8 mouse cellular contexts compared by ENCODE assay signal in the genomic region with DNA sequence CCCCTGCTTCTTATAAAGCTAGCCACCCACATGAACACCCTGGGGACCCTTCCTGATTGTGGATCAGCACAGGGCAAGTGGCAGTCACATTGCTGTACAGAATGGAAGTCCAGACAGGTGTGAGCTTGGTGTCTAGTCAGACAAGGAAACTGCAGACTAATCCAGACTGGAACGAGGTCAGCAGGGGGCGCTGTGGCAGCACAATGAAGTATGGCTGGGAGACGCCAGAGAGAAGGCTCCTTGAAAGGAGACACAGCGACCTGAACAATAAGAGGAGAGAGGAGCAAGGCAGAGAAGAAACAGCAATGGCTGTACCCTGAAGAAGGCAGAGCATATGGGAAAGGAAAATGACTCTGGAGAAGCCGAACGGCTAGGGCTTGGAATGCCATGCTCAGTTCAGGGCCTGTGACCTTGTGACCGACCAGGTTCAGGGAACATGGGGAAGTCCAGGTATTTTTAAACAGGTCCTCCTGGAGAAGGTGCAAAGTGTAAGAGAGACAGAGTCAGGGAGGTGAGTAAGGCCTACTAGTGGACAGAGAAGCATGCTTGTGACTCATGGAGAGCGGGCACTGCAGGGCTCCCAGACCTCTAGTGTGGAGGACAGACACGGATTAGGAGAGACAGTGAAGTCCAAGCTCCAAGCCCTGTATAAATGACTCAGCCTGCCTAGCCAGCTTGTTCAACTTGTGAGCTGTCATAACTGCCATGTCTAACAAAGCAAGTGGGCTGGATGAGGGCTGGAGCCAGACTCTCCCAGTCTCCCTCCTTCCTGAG.
DNase-seq lines count a peak whose midpoint lies in the region; ATAC-seq lines count a peak whose summit lies in the region.

No protein-coding gene starts in this region.

- H3K4me2 ChIP-seq in intestine, embryonic 14.5 days (ENCODE audit: low read length): no peak overlapping the region

- ATAC-seq in activated CD4-positive, CD25-positive, alpha-beta regulatory T cell, adult 4 months: peak; percentile 76
- no peak for ATAC-seq in intestine, embryonic 14.5 days (replicated peaks; ENCODE audit: low FRiP score, low TSS enrichment, low read depth)

- no peak overlapping the region for H3K27ac ChIP-seq in intestine, embryonic 14.5 days (ENCODE audit: low read depth)

- H3K36me3 ChIP-seq in intestine, embryonic 14.5 days (ENCODE audit: control insufficient read depth, insufficient read depth, low read length): no peaks in the 10 kb centered on the region

- H3K9me3 ChIP-seq in intestine, embryonic 14.5 days (ENCODE audit: control insufficient read depth, low read length): no peaks in the 10 kb centered on the region

- no peaks in the 10 kb centered on the region for H3K27me3 ChIP-seq in intestine, embryonic 14.5 days (replicated peaks; ENCODE audit: control insufficient read depth, insufficient read depth, low read length)

- 43% methylated on average over 9 of the region's 9 CpGs for WGBS in intestine, embryonic 14.5 days

- no peak overlapping the region for H3K4me3 ChIP-seq in intestine, embryonic 14.5 days (ENCODE audit: low read depth, low read length)

- peak; percentile 83 to 90 for DNase-seq in cerebellum, postnatal 25 days
- peak; percentile 76 for DNase-seq in gastrocnemius, adult 18-20 months (ENCODE audit: low spot score)
- DNase-seq in intestine, embryonic 14.5 days (ENCODE audit: low spot score): peak; percentile 91
- peak; percentile 22 to 83 for DNase-seq in left cerebral cortex, adult 9 months (ENCODE audit: low spot score in 2 of 2)
- DNase-seq in mesoderm, embryonic 11.5 days (ENCODE audit: low read depth, low spot score): peak; percentile 65
- DNase-seq in skeletal muscle tissue, adult 2 months (ENCODE audit: low read depth, low spot score): peak; percentile 33
- peak; percentile 51 for DNase-seq in yolk sac, embryonic 10.5 days (ENCODE audit: low spot score)

- no peak overlapping the region for H3K9ac ChIP-seq in intestine, embryonic 14.5 days (ENCODE audit: low read length)

- H3K4me1 ChIP-seq in intestine, embryonic 14.5 days (replicated peaks; ENCODE audit: control insufficient read depth, insufficient read depth, low read length): no peaks in the 10 kb centered on the region

Comparison
In these comparisons a context has a peak if more than half of its experiments do, and no peak if none do; other contexts are left out.
1. DNase-seq: peak in every context shown above with its lines; median percentile 91 in intestine, embryonic 14.5 days; 86 in cerebellum, postnatal 25 days; 76 in gastrocnemius, adult 18-20 months; 65 in mesoderm, embryonic 11.5 days; 52 in left cerebral cortex, adult 9 months; 51 in yolk sac, embryonic 10.5 days; 33 in skeletal muscle tissue, adult 2 months.